Mouse (Mus musculus) v-Abl transformed pro-B cells (cell line): ENCODE measurements around the gene Slc6a12.

Source experiments
- in situ Hi-C, 2 experiments: fragments of 400-800 bp; cut with MboI; formaldehyde crosslinking; loops; one replicate each; pipeline ENCODE4 v1.15.1; 2025; ENCODE audit not compliant: unreplicated experiment in 2 of 2

Slc6a12 gene

DNA sequence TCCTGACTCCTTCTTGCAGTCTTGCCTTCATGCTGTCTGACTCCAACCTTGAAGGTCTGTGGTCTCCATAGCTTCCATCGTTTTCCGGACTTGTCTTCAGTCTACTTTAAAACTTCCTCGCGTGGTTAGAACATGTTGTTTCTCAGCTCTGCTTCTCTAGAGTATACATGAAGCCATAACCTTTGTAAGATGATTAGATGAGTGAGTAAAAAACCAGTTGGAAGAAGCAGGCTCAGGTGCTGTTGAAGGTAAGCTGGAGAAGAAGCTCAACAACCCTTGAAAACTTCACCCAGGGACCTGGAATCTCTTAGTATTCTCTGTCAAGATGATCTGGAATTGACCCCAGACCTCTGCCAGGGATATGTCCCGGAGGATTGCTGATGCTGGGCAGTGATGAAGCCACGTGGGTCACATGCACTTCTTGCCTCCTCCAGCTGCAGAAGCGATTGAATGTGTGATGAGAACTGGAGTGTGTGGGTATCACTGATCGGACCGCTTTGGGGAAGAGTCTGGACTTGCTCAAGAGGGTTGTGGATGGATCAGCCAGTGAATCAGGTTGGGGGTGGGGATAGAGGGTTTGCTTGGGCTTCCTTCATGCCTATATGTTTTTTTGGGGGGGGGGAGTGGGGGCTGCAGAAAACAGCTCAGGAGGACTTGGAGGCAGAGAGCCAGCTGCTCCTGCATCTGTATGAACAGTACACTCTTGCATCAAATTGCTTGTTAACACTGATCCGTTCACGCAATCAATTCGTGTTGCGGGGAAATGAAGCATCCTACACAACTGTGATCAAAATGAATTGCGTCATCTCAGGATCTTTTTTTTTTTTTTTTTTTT, 59.2 kb downstream of the Slc6a12 start:
- in situ Hi-C loops: no loop called here

GRCm38 (mm10) chr6:121402661-121403244, 59.9 kb downstream of the Slc6a12 start:
- in situ Hi-C loops: no loop called here

- in situ Hi-C loops: no loop called here
These were observed 62.4 kb downstream of the Slc6a12 start for GRCm38 (mm10) chr6:121405311-121405710.

- in situ Hi-C loops: no loop called here
These were observed 64.7 kb downstream of the Slc6a12 start for GRCm38 (mm10) chr6:121407571-121408011.

DNA sequence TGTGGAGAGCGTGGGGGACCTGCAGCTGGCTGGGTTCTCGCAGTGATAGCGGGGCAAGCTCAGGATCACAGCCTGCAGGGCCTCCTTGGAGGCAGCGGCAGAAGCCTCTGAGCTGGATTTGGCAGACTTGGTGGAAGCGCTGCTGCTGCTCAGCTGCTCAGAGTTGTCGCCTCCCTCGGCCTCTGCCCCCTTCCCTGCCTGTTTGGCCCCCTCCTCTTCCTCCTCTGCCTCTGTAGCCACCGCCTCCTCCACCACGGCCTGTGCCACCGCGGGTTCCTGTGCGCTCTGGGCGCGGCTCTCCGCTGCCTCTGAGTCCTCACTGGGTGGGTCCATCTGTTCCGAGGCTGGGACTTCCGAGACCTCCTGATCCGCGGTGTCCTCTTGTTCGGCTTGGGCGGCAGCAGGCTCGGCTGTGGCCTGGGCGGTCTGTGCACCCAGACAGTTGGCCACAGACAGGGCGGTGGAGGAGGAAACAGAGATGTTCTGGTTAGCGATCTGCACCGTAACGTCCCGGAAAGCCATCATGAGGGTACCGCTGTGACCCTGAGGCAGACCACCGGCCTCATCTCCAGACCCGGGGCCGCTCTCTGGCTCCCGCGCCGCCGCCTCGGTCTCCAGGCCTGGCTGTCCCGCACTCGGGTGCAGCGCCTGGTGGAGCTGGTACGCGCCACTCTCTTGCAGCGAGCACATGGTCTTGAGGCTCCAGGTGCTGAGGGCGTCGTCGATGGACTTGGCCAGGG, 69.9 kb downstream of the Slc6a12 start:
- in situ Hi-C loops: no loop called here
